Mouse (Mus musculus) neural tube, embryonic 13.5 days (tissue): Measurements from ENCODE around the gene Snap47. TPM values are rescaled to one million over a fixed set of nuclear protein-coding genes. Genes with fewer than 3 reads are reported as not detected.

Experiments used
- ATAC-seq: fragments of 200-750 bp; cut with Nextera tagmentation; 2 replicates; pipeline ENCODE4 v1.8.0; 2017; ENCODE audit warnings: low read depth, mild to moderate bottlenecking, moderate TSS enrichment, moderate library complexity
- H3K27ac ChIP-seq: fragments of 300-500 bp; sonication (generic); replicated peaks from 2 replicates; pipeline ENCODE4 v1.5.1; 2015; ENCODE audit warnings: moderate library complexity, mild to moderate bottlenecking, inconsistent platforms
- H3K27me3 ChIP-seq: fragments of 300-500 bp; sonication (generic); 2 replicates; pipeline ENCODE4 v1.6.1; 2015; ENCODE audit warnings: mild to moderate bottlenecking, inconsistent platforms
- H3K36me3 ChIP-seq: fragments of 300-500 bp; sonication (generic); 2 replicates; pipeline ENCODE4 v1.6.1; 2015; ENCODE audit warnings: mild to moderate bottlenecking, inconsistent platforms
- H3K4me1 ChIP-seq: fragments of 300-500 bp; sonication (generic); replicated peaks from 2 replicates; pipeline ENCODE4 v1.6.1; 2015; ENCODE audit warnings: inconsistent platforms
- H3K4me2 ChIP-seq: fragments of 300-500 bp; sonication (generic); 2 replicates; pipeline ENCODE4 v1.6.1; 2015; ENCODE audit warnings: inconsistent platforms, mild to moderate bottlenecking, moderate library complexity
- H3K4me3 ChIP-seq: fragments of 300-500 bp; sonication (generic); 2 replicates; pipeline ENCODE4 v1.5.1; 2015; ENCODE audit warnings: mild to moderate bottlenecking, inconsistent platforms
- H3K9ac ChIP-seq: fragments of 300-500 bp; sonication (generic); 2 replicates; pipeline ENCODE4 v1.6.1; 2015; ENCODE audit warnings: moderate library complexity, mild to moderate bottlenecking, inconsistent platforms
- H3K9me3 ChIP-seq: fragments of 300-500 bp; sonication (generic); 2 replicates; pipeline ENCODE4 v1.6.1; 2016; ENCODE audit warnings: inconsistent platforms
- WGBS: fragments of 180-500 bp; shearing (Covaris S2); methylation state at CpG from one replicate; pipeline ENCODE4 v1.1.7; 2015; 5-methylcytosine and 5-hydroxymethylcytosine counted together
- polyA plus RNA-seq: library from polyadenylated mRNA; unstranded; fragments of >200 nt; fragmentation: Nextera tagmentation; extraction: Ambion mirVana; gene quantifications from 2 replicates; pipeline ENCODE4 v1.2.1, GENCODE M21; 2015

The Snap47 gene
- polyA plus RNA-seq: 471 and 491 TPM in 2 replicates

DNA sequence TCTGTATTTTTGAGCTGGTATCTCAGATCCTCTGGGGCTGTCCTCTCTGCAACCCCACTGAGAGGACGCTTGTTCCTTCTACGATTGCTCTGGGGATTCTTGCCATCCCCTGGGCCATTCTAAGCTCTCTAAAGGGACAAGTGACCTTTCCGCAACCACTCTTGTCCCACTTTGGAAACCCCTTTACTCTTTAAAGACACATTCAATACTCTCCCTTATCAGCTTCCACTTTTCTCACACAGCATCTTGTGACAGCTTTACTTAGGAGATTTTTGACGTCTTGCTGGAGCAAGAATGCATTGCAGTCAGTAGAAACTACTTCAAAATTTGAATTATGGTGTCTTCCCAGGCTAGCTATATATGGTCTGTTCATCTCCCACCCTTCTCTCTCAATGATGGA is at the start of gene Snap47:
TSS of gene Snap47 (minus strand) at position 101 of the 400 bp plus-strand sequence.
- Histone ChIP-seq H3K27ac (peak within 1 kb of the TSS; percentile 88), H3K4me1 (peaks cover 37% of the 10 kb centered on the region), H3K4me2 (peak within 1 kb of the TSS; percentile 85), H3K27me3 (no peaks in the 10 kb centered on the region), H3K9ac (peak within 1 kb of the TSS; percentile 75), H3K4me3 (peak within 1 kb of the TSS; percentile 65), H3K36me3 (peaks cover 31% of the 10 kb centered on the region), H3K9me3 (no peaks in the 10 kb centered on the region)
- WGBS: 80% methylated on average over 4 of the region's 4 CpGs
- ATAC-seq: no peak

DNA sequence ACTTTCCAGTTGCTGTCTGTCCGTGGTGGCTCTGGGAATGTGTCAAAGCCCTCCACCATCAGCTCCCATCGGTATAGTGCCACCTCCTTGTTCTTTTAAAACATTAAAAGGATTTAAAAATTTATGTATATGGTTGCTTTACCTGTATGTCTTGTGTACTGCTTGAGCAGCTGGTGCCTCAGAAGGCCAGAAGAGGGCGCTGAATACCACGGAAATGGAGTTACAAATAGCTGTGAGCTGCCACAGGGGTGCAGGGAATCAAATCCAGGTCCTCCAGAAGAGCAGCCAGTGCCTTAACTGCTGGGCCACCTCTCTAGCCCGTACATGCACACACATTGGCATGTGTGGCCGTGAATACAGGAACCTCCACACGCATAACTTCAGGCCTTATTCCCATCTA is 46.8 kb upstream of the Snap47 start:
- no peak overlapping the region for H3K27ac ChIP-seq
- ATAC-seq: no peak
- peaks cover 99% of the 10 kb centered on the region for H3K36me3 ChIP-seq
- 94% methylated on average over 7 of the region's 7 CpGs for WGBS
- H3K4me1 ChIP-seq: no peaks in the 10 kb centered on the region; the same call in 1 of the 2 replicates
- H3K9me3 ChIP-seq: 0 out of 2 replicates have a peak, but pooled peaks cover 3% of the 10 kb centered on the region
- no peak overlapping the region for H3K9ac ChIP-seq
- H3K4me3 ChIP-seq: no peak overlapping the region
- H3K4me2 ChIP-seq: no peak overlapping the region
- H3K27me3 ChIP-seq: no peaks in the 10 kb centered on the region

DNA sequence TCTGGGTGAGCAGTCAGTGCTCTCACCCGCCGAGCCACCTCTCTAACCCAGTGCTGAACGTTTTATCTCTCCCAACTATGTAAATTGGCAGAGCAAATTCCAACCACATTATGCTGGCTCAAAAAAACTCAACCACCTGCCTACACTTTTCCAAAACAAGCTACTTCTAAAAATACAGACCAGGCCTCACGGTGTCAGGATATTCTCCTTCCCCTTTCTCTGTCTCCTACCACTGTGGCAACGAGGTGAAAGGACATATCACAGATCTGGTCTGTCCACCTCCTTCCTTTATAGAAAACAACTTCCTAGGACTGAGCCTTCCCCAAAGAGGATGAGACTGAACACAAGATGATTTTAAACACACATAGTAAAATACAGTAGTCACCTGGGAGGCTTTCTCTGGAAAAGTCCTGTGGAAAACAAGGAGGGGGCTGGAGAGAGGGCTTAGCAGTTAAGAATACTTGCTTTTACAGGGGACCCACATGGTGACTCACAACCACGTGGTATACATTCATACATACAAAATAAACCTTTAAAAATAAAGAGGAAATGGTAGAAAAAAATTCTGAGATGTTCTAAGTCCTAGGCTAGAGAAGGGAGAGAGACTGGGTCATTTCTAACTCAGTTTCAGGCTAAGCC is 45.8 kb upstream of the Snap47 start:
- no peak overlapping the region for H3K27ac ChIP-seq
- H3K36me3 ChIP-seq: peaks cover 99% of the 10 kb centered on the region
- H3K9me3 ChIP-seq: 0 out of 2 replicates have a peak, but pooled peaks cover 3% of the 10 kb centered on the region
- H3K27me3 ChIP-seq: no peaks in the 10 kb centered on the region
- no peak overlapping the region for H3K9ac ChIP-seq
- H3K4me2 ChIP-seq: no peak overlapping the region
- H3K4me1 ChIP-seq: no peaks in the 10 kb centered on the region
- no peak for ATAC-seq
- WGBS: 91% methylated on average over 6 of the region's 6 CpGs
- no peak overlapping the region for H3K4me3 ChIP-seq

DNA sequence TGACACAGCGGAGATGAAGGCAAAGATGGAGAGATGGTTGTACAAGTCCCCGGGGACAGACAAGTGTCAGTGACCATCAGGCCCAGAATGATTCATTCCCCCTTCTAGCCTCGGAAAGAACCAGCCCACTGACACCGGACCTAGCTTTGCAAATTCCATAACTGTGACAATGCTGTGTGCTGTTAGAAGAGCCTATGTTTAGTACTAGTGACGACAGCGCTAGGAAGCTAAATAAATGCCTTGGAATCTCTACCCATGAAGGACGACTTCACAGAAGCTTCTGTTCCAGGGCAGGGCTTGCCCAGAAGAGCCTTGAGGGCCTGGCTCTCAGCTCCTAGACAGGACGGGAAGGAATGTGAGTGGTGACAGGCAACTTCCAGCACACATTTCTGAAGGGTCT is 35.2 kb upstream of the Snap47 start:
- Histone ChIP-seq H3K4me1 (no peaks in the 10 kb centered on the region), H3K4me3 (no peak overlapping the region), H3K27ac (no peak overlapping the region), H3K27me3 (no peaks in the 10 kb centered on the region), H3K4me2 (no peak overlapping the region), H3K9me3 (no peaks in the 10 kb centered on the region), H3K36me3 (peaks cover 61% of the 10 kb centered on the region), H3K9ac (no peak overlapping the region)
- WGBS: 84% methylated on average over 8 of the region's 8 CpGs
- ATAC-seq: no peak

DNA sequence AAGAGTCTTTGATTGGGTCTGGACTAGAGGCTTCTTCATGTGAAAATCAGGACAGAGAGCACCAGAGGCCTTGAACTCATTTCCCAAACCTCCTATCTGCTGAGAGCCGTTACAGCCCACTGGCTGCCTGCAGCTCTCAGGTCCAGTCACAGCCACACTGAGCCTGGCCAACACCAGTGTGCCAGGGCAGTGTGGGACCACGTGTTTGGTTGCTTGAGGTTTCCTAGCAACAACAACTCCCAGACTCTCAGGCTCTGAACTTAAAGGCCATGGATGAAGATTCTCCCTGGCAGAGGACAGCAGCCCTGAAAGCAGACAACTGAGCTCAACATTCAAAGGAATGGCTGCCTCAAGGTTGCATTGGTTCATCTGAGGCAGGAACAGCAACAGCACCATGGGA is 34.7 kb upstream of the Snap47 start:
- no peaks in the 10 kb centered on the region for H3K4me1 ChIP-seq
- H3K9ac ChIP-seq: no peak overlapping the region
- H3K27ac ChIP-seq: no peak overlapping the region
- no peak overlapping the region for H3K4me3 ChIP-seq
- H3K4me2 ChIP-seq: no peak overlapping the region
- no peak for ATAC-seq
- no peaks in the 10 kb centered on the region for H3K27me3 ChIP-seq
- peaks cover 55% of the 10 kb centered on the region for H3K36me3 ChIP-seq
- H3K9me3 ChIP-seq: no peaks in the 10 kb centered on the region
- 69% methylated on average over 2 of the region's 2 CpGs for WGBS

DNA sequence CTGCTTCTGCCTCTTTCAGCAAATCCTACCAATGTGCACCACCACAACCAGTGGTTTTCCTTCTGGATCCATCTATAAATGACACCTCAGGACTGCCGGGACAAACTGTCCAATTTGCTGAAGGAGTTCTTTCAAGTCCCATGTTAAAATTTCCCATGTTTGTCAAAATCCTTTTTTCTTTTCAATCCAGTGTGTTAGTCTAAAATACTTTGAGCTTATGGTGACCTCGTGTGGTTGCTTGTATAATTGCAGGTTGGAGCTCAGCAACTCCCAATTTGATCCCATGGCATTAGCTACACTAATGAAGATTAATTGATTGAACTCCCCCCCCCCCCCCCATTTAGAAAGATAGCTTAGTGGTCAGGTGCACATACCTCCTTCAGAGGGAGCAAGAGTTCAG is 32.2 kb upstream of the Snap47 start:
- no peak overlapping the region for H3K27ac ChIP-seq
- H3K4me1 ChIP-seq: no peaks in the 10 kb centered on the region
- no peak overlapping the region for H3K4me2 ChIP-seq
- no peak overlapping the region for H3K4me3 ChIP-seq
- H3K9ac ChIP-seq: no peak overlapping the region
- H3K27me3 ChIP-seq: no peaks in the 10 kb centered on the region
- H3K9me3 ChIP-seq: no peaks in the 10 kb centered on the region
- 15% methylated on average over 2 of the region's 2 CpGs for WGBS
- no peak for ATAC-seq
- peaks cover 32% of the 10 kb centered on the region for H3K36me3 ChIP-seq

DNA sequence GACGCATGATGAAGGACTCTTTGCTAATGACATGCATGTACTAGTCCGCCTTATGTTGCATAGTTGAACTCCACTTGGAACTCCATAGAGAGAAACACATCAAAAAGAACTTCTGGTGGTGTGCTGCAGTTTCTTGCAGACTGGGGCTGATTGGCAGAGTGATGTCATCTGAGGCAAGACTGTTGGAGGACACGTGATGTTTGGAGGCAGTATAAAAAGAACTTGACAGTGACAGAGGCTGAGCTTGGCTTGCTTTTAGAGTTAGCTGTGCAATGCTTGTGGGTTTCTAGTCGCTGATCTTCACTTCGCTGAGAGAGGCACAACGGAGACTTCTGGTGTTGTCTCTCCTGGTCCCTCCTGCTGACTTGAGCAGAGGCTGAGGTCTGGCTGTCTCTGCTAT is 26.3 kb upstream of the Snap47 start:
- H3K4me3 ChIP-seq: no peak overlapping the region
- H3K9ac ChIP-seq: no peak overlapping the region
- 76% methylated on average over 6 of the region's 6 CpGs for WGBS
- H3K4me2 ChIP-seq: no peak overlapping the region
- H3K9me3 ChIP-seq: no peaks in the 10 kb centered on the region
- H3K36me3 ChIP-seq: no peaks in the 10 kb centered on the region
- H3K4me1 ChIP-seq: no peaks in the 10 kb centered on the region
- no peak for ATAC-seq
- no peaks in the 10 kb centered on the region; the same call in 1 of the 2 replicates for H3K27me3 ChIP-seq
- no peak overlapping the region for H3K27ac ChIP-seq

DNA sequence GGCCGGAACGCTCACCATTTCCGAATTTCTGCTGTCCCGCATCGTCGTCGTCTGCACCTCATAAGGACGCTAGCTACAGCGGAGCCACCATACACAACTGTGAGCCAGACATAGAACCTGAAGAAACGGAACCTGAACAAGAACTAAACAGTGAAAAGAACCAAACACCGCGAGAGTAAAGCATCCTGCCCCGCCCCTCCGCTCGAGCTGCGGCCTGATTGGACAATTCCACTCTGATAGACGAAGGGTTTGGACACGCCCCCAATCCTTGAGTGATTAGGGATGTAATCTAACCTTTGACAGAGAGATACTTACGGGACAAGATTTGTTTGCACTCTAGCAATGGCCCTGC is 21.3 kb upstream of the Snap47 start, which contains the start of gene Zfp867:
TSS of gene Zfp867 (minus strand) at position 149 of the 352 bp plus-strand sequence.
- H3K4me1 ChIP-seq: peaks cover 17% of the 10 kb centered on the region
- H3K9ac ChIP-seq: peak within 1 kb of the TSS; percentile 88
- WGBS: under 1% methylated on average over 19 of the region's 19 CpGs
- peak within 1 kb of the TSS; percentile 75 for H3K4me3 ChIP-seq
- H3K4me2 ChIP-seq: peak within 1 kb of the TSS; percentile 88
- no peaks in the 10 kb centered on the region; the same call in 1 of the 2 replicates for H3K27me3 ChIP-seq
- 0 out of 2 replicates have a peak, but pooled peaks cover 2% of the 10 kb centered on the region for H3K36me3 ChIP-seq
- ATAC-seq: peak; percentile 88
- H3K27ac ChIP-seq: peak within 1 kb of the TSS; percentile 72
- H3K9me3 ChIP-seq: no peaks in the 10 kb centered on the region

DNA sequence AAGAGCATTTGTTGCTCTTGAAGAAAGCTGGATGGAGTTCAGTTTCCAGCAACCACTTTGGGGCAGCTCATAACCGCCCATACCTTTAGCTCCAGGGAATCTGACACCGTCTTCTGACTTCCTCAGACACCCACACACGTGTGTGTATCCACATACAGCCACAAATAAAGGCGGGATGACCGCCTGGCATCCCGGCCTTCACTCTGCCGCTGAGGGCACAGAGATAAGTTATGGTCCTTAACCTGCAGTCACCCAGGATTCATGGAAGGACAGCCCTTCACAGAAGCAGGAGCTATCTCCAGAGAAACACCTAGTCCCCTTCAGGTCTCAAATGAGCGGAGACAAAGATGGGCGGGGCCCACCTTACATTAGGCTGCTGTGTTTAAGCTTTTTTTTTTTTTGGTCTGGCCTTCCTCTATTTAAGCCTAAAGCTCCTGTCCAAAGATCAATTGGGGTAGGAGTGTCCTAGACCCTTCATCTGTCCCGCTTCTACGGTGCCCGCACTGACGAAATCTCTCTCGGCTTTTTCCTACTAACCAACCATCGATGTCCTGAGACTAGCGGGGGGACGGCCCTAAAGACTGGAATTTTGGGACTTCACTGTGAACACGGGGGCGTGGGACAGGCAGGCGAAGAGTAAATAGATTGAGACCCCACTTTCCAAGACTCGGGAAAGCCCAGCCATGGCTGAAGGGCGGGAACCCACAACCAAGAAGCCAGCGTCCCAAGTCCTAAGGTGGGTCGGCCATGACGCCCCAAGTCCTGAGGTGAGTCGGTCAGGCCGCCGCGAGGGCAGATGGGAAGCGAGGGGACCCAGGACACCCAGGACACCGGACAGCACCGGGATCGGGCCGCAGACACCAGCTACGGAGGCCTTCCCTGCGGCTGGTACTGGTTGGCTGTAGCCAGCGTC is 20.7 kb upstream of the Snap47 start:
- peaks cover 17% of the 10 kb centered on the region for H3K4me1 ChIP-seq
- no peaks in the 10 kb centered on the region for H3K9me3 ChIP-seq
- peak overlapping the region; percentile 88 for H3K9ac ChIP-seq
- peak overlapping the region; percentile 72 for H3K27ac ChIP-seq
- 0 out of 2 replicates have a peak, but pooled peaks cover 8% of the 10 kb centered on the region for H3K36me3 ChIP-seq
- peak overlapping the region; percentile 88 for H3K4me2 ChIP-seq
- ATAC-seq: peak; percentile 85
- H3K4me3 ChIP-seq: peak overlapping the region; percentile 75
- H3K27me3 ChIP-seq: no peaks in the 10 kb centered on the region; the same call in 1 of the 2 replicates
- 6% methylated on average over 37 of the region's 37 CpGs for WGBS

DNA sequence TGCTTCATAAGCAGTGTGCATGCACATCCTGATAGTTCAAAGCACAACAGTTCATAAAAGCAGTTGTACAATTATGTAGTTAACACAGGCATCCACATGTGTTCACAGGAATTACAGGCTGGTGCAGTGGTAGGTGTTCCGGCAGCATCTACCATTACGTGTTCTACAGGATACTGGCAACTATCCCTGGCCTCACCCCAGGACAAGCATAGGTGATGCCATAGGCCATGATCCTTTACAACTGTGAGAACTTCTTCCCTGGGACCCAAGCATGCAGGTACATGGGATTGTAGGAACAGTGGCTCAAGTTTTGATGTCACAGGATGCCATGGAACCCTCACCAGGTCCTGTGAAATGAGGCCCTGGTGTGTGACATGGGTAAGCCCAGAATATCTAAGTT is 9.5 kb upstream of the Snap47 start:
- Histone ChIP-seq H3K9me3 (peaks cover 21% of the 10 kb centered on the region), H3K4me3 (no peak overlapping the region), H3K9ac (no peak overlapping the region), H3K27ac (no peak overlapping the region), H3K4me1 (no peaks in the 10 kb centered on the region), H3K36me3 (peaks cover 86% of the 10 kb centered on the region), H3K4me2 (no peak overlapping the region), H3K27me3 (no peaks in the 10 kb centered on the region)
- 100% methylated on average over 2 of the region's 2 CpGs for WGBS
- ATAC-seq: no peak

DNA sequence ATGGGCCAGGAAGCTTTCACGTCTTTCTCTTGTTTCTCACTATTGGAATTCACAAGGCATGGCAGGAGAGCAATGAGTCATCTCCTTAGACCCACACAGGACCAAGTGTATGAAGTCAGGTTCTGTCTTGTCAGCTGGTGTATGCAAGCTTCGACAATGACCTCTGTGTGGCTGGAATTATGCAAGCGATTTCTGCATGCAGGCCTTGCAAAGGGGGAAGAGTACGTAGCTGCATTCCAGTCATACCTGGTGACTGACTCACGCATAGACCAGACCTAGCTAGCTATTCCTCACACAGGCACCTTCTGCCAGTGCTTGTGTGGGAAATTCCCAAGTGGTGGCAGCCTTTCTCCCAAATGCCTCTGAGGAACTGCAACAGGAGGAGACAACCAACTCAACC is 8.0 kb upstream of the Snap47 start:
- H3K27ac ChIP-seq: no peak overlapping the region
- H3K4me3 ChIP-seq: no peak overlapping the region
- no peak overlapping the region for H3K4me2 ChIP-seq
- no peak for ATAC-seq
- no peaks in the 10 kb centered on the region for H3K4me1 ChIP-seq
- peaks cover 12% of the 10 kb centered on the region for H3K9me3 ChIP-seq
- WGBS: 60% methylated on average over 5 of the region's 5 CpGs
- no peaks in the 10 kb centered on the region for H3K27me3 ChIP-seq
- peaks cover 87% of the 10 kb centered on the region for H3K36me3 ChIP-seq
- no peak overlapping the region for H3K9ac ChIP-seq

DNA sequence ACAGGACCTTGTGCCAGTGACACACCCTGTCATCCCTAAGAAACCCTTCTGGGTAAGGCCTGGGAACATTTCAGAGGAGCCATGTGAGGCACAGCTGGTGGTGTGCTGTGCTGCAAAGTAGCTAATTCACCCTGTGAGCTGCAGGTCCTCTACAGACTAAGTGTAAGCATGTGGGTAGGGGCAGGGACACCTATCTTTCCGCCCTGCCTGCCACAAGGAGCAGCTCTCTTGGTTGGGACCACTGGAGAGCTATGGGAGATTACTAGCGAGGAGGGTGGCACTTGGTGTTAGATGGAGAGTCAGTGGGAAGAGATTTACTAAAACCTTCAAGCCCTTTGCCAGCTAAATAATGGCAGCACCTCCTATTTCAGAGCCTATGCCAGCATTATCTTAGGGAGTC is 5.9 kb upstream of the Snap47 start:
- Histone ChIP-seq H3K36me3 (peaks cover 76% of the 10 kb centered on the region), H3K9ac (no peak overlapping the region), H3K4me3 (no peak overlapping the region), H3K4me1 (0 out of 2 replicates have a peak, but pooled peaks cover 2% of the 10 kb centered on the region), H3K4me2 (no peak overlapping the region), H3K27me3 (no peaks in the 10 kb centered on the region), H3K27ac (no peak overlapping the region), H3K9me3 (no peaks in the 10 kb centered on the region)
- no peak for ATAC-seq
- WGBS: 95% methylated on average over 2 of the region's 2 CpGs
